Mouse (Mus musculus): ENCODE data around the gene Serinc1.
"Not testable (repeated sequence)": the region's sequence is repeated elsewhere in the genome, so short reads cannot be mapped to it uniquely, and the experiment has no call there.

The Serinc1 gene

GRCm38 (mm10) chr10:57532218-57533101 lies at the start of gene Serinc1:
Gene Serinc1 (minus strand): TSS chr10:57532530.
- peak; percentile 95 to 96 for DNase-seq (ENCODE audit: low spot score in 2 of 2)

GRCm38 (mm10) chr10:57576721-57577120 lies 44.4 kb upstream of the Serinc1 start:
- no peak for DNase-seq (ENCODE audit: low spot score in 2 of 2)

DNA sequence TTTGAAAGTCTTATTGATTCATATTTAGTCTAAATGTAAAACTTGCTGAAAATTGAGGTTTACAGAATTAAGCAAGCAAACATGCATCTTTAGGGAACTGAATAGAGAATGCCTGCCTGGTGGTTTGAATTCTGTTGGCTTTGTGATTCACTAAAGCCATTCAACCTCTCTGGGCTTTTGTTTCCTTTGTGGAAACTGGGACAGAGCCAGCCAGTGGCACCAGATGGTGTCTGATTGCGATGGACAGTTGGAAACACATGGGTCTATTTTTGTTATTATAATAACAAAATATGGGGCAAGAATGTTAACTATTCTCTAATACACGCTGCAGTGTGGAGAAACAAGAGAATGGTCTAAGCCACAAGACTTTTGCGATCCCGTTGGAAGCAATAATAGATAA lies 39.8 kb upstream of the Serinc1 start:
- DNase-seq (ENCODE audit: low spot score in 2 of 2): peak; percentile 6 to 11

GRCm38 (mm10) chr10:57571211-57571730 lies 38.9 kb upstream of the Serinc1 start:
- DNase-seq (ENCODE audit: low spot score in 2 of 2): peak; percentile 40 to 44

- DNase-seq (ENCODE audit: low spot score in 2 of 2): peak; percentile 9 to 10
Observed at GRCm38 (mm10) chr10:57569023-57569931, 36.9 kb upstream of the Serinc1 start.

DNA sequence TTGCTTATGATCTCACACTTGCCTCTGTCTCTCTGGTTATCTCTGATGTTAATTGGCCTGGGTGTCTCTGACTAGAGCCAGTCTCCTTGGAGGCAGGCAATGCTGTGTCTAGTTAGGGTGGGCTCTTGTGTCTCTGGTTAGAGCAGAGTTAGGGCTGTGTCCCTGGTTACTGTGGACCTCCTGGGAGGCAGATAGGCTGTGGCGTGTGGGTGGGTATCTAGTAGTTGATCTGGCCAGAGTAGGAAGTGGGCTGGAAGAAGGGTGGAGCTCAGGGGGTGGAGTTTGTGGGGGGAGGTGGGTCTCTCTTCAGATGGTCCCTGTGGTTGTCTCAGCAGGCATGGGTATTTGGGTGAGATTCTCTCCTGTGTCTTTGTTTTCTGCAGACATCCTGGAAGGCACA lies 33.9 kb upstream of the Serinc1 start:
- no peak for DNase-seq (ENCODE audit: low spot score in 2 of 2)

DNA sequence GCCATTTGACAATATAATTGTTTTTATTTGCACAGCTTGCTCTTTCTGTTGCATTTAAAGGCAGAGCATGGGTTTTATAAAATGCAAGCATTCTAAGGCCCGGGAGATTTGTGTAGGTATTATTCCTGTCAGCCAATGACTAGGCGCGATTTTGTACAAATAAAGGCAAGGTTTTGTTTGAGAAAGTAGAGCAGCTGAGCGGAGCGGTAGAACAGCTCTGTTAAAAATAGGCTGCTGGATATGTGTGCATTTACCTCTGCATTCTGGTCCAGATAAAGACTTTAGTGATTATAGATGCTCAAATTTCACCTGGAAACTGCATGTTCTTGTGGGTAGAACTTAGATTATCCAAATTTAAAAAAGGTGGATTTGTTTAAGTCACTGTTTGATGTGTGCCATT lies 25.3 kb upstream of the Serinc1 start:
- DNase-seq (ENCODE audit: low spot score in 2 of 2): no peak

- DNase-seq (ENCODE audit: low spot score in 2 of 2): no peak
Observed at GRCm38 (mm10) chr10:57553719-57554118, 21.4 kb upstream of the Serinc1 start.

GRCm38 (mm10) chr10:57549631-57550030 lies 17.3 kb upstream of the Serinc1 start:
- DNase-seq (ENCODE audit: low spot score in 2 of 2): peak; percentile 55 to 61

DNA sequence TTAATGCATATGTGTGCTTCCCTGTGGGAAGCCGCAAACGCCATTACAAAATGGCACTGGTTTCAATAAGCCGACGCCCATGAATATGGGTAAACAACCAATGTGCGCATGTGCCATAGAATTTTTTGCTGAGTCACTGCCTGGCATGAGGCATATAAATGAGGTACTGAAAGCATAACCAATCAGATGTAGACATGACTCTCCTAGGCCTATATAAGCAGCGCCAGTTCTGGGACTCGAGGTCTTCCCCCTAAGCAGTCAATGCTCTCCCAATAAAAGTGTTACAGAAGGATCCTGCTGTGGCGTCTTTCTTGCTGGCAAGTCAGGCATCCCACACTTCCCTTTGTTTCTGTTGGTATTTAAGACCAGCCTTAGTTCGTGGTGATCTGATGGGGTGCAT lies 11.6 kb upstream of the Serinc1 start:
- DNase-seq (ENCODE audit: low spot score in 2 of 2): not testable (repeated sequence)

DNA sequence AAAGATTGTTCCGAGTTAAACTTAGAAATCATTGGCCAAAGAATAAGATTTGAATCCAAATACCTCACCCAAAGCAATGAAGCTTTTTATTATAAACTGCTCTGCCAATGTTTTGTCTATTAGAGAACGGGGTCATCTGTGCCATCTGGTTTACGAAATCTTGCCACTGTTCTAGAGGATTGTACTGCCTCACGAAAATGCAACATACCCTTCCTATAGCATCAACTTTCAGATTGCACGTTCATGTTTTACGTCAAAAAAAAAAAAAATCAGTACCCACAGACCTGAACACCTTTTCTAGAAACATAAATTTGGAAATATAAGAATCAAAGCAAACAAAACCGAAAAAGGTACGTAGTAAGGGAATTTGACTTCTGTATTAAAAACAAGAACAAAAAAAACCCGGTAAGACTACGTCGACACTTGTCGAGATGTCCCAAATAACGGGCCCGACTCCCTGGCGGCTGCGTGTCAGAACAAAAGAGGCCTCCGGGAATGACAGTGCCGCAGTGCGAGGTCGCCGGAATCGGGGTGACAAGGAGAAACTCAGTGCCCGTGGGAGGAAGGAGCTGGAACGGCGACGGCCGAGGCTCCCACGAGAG lies 613 bp downstream of the Serinc1 start:
- DNase-seq (ENCODE audit: low spot score in 2 of 2): no peak

DNA sequence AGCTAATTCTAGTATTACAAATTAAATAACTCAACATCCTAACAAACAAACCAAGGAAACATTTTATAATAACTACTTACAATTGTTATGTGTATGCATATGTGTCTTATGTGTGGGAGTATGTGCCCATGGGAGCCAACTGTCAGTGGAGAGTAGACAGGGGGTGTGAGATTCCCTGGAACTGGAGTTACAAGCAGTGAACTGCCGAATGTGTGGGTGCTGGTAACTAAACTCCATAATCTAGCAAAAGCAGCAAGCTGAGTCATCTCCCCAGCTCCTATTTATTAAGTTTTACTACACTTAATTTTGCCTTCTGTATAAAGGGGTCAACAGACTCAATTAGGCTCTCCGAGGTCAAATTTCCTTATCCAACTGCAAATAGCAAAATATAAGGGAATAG lies 1.3 kb downstream of the Serinc1 start:
- DNase-seq (ENCODE audit: low spot score in 2 of 2): peak; percentile 30 to 42

GRCm38 (mm10) chr10:57526469-57526868 lies 5.9 kb downstream of the Serinc1 start:
- DNase-seq (ENCODE audit: low spot score in 2 of 2): no peak

DNA sequence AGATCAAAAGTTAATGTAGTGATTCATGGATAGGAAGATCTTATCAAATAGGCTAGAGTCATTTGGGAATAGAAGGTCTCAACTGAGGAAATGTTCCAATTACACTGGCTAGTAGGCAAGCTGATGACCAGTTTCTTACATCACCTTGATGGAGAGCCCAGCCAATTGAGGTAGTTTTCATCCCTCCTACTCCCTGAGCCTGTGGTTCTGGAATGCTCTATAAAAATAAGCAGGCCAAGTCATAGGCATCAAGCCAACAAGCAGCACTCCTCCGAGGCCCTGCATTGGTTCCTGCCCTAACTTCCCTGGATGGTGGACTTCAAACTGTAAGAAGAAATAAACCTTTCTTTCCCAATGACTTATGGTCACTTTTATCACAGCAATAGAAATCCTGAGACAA lies 17.1 kb downstream of the Serinc1 start:
- no peak for DNase-seq (ENCODE audit: low spot score in 2 of 2)

GRCm38 (mm10) chr10:57514616-57515015 lies 17.7 kb downstream of the Serinc1 start:
- no peak for DNase-seq (ENCODE audit: low spot score in 2 of 2)

- DNase-seq (ENCODE audit: low spot score in 2 of 2): no peak
Observed at GRCm38 (mm10) chr10:57499414-57500156, 32.7 kb downstream of the Serinc1 start.

GRCm38 (mm10) chr10:57492050-57492449 lies 40.3 kb downstream of the Serinc1 start:
- DNase-seq (ENCODE audit: low spot score in 2 of 2): no peak

DNA sequence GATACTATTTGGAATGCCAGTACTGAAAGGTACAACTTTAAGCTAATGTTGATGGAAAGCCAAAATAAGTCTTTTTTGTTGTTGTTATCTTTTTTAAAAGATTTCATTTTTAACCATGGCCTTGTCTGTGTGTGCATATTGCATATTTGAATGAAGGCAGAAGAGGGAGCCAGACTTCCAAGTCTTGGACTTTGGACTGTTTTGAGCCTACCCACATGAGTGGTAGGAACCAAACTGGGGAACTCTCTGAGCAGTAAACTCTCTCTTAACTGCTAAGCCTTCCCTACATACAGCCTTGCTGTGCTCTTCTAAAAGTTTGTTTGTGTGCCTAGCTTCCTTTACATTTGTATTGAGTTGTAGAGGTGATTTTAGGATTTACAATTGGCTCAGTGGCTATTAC lies 43.7 kb downstream of the Serinc1 start:
- DNase-seq (ENCODE audit: low spot score in 2 of 2): no peak

DNA sequence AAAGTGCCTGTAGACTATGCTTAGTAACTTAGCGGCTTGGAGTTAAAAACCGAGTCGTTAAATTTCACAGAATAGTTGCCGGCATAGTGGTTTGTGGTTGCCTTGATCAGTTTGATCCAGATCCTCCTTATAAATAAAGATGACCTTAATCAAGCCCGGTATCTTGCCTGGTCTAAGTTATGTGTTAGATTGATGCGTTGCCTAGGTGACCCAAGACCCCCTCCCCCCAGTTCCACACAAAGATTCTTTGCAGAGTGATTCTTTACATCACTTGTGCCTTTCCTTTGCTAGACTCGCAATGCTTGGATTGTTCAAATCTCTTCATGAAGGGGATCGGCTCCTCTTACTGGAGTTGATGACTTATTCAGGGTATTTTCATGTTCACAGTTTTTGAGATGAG lies 45.1 kb downstream of the Serinc1 start:
- DNase-seq (ENCODE audit: low spot score in 2 of 2): no peak

DNA sequence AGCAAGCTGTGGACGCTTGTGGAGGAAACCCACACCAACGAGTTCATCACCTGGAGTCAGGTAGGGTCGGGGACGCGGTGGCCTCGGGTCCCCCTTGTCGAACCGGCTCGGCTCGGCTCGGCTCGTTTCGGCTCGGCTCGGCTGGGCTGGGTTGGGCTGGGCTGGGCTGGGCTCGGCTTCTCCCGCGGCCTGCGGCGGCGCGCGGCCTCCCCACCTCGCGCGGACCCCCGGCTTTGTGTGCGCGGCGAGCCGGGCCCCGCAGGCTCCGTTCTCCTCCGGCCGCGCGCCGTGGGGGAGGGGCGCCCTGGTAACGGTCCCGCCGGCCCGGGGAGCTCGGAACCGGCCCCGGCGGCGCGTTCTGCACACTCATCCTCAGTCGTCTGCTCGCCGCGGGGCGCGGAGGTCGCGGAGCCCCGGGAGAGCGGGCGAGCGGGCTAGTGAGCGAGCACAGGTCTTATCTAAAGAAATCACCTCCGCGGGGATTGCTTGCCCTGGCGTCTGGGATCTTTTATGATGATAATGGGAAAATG lies 45.7 kb downstream of the Serinc1 start:
- no peak for DNase-seq (ENCODE audit: low spot score in 2 of 2)

Measured in right cerebral cortex, adult 2 months (tissue).